Mouse (Mus musculus) thymus, postnatal 36 days (tissue): ENCODE measurements around the gene Xab2.

Experiments
- DNase-seq, 2 experiments: peaks; one replicate each; pipeline ENCODE4 v3.0.0; 2022; ENCODE audit warnings: mixed read lengths in 2 of 2

Xab2 gene

DNA sequence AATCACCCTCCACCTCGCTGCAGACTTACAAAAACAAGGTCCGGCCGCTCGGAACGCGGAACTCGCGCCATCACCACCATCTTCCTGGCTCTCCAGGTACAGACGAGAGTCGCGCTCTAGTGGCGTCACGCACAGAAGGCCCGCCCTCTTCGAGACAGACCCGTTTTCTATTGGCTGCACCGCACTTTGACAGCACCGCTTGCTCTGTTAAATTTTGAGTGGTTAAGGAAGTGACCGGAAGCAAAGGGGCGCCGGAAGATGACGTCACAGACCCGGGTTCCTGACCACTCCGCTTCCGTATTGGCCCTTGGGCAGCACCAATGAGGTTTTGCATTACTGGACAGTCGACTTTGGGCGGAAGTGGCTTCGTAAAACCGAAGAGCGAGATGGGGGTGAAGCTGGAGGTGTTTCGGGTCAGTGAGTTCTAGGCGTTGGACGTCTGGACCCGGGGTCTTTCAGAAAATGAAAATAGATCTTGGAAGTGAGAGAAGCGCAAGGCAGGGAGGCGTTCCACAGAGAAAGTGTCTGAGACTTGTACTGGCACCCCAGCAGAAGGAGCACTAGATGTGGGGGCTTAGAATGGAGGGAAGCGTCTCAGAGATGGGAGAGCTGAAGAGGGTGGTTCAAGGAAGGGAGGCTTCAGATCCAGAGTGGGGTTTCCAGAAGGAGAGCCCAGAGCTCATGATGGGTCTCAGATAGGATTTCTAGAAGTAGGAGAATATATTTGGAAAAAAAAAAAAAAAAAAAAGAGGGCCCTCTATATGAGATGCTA, at the start of gene Xab2, which contains the start of gene Pet100:
Gene Xab2 (minus strand): TSS at position 118 of the 772 bp plus-strand sequence.
Gene Pet100 (plus strand): TSS at position 350 of the 772 bp plus-strand sequence.
- peak; percentile 96 to 97 for DNase-seq

GRCm38 (mm10) chr8:3670388-3670787, 49.3 kb upstream of the Xab2 start:
- DNase-seq, result peak in 1 of 2 experiments; percentile 15

GRCm38 (mm10) chr8:3665507-3665906, 44.4 kb upstream of the Xab2 start, which contains the start of gene Mcemp1:
Gene Mcemp1 (plus strand): TSS chr8:3665754.
- DNase-seq, result no peak

DNA sequence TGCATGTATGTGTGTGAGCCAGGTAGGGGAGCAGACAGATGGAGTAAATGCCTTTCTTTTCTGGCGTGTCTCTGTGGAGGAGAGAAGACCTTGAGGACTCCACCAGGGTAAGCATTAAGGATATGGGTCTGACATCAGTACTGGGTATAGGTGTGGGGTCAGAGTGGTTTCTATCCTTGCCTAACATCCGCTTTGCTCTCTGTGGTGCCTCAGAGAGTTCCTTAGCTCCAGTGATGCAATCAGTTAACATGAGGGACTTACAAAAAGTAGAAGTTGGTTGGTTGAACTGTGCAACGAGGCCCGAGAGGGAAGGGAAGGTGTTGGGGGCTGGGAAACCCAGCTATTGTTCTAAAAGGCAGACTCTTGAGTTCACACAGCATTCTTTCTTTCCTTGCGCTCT, 43.3 kb upstream of the Xab2 start:
- no peak for DNase-seq

- no peak for DNase-seq
These were observed 39.8 kb upstream of the Xab2 start for GRCm38 (mm10) chr8:3660889-3661288.

- no peak for DNase-seq
These were observed 35.7 kb upstream of the Xab2 start for GRCm38 (mm10) chr8:3656725-3657381.

DNA sequence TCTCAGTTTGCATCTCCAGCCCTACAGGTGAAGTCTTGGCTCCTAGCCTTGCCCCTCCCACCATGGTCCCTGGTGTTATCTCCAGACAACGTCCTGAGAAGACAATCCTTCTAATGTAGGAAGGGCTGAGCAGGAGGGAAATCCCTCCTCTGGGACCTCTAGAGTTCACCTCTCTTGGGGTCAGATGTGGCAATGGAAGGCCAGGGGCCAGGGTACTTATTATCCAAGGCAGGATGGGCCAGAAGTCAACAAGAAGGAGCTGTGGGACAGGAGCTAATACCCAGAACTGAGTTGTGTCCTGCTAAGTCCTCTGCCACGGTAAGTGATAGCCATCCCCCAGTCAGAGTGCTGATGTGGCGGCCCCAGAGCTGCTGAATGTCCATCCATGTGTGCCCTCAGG, 34.4 kb upstream of the Xab2 start, which contains the start of gene Retn:
Gene Retn (plus strand): TSS at position 245 of the 400 bp plus-strand sequence.
- DNase-seq, result no peak

DNA sequence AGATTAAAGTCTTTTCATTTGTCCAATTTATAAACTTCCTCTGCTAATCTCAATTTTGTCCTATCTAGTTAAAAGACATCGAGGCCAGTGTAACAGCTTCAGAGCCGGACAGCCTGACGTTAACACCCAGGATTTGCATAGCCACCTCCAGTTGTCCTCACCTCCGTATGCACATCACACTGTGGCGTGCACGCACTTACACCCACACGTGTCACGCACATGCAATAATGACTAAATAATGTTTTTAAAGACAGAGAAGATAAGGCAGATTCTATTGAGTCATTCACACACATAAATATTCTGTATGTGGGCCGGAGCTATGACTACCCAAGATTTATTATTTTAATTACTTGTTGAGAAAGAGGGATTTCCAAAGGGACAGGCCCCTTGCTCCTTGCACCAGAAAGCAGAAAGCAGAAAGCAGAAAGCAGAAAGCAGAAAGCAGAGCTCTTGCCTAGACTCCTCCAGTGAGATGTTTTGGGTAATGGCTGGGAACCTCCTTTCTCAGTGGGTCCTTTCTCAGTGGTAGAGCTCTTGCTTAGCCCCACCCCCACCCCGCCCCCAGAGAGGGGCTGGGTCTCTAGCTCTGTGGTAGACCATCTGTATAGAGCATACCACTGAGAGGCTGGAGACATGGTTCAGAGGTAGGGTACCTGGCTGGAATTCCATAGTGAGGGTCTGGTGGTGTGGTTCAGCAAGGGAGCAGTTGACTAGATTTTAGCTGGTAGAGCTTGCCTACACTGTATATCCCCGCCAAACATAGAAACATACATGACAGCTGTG, 33.8 kb upstream of the Xab2 start:
- no peak for DNase-seq

DNA sequence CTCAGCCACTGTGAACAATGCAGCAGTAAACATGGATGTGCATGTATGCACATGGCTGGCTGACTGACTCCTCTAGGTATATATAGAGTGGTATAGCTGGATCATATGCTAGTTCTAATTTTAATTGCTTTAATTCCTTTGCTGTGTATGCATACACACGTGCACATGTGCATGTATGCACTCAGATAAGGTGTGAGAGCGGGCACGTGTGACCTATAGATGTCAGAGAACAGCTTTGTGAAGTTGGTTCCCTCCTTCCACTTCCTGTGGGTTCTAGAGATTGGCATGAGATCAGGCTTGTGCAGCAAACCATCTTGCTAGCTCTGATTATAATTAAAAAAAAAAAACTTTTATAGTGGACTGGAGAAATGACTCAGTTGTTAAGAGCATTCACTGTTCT, 31.7 kb upstream of the Xab2 start:
- no peak for DNase-seq

DNA sequence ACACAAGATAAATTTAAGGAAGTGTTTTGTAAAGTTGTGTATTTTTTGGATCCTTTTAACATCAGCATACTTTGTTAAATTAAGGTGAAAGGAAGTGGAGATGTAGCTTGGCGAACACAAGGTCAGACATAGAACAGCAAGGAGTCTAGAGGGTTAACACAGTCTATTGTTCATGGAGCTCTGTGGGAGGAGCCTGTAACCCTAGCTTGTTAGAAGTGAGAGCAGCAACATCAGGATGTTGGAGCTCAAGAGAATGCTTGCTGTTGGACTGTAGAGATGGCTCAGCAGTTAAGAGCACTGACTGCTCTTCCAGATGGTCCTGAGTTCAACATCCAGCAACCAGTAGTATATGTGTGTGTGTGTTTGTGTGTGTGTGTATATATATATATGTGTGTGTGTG, 27.9 kb upstream of the Xab2 start:
- no peak for DNase-seq

GRCm38 (mm10) chr8:3648268-3648667, 27.2 kb upstream of the Xab2 start:
- DNase-seq, result no peak

DNA sequence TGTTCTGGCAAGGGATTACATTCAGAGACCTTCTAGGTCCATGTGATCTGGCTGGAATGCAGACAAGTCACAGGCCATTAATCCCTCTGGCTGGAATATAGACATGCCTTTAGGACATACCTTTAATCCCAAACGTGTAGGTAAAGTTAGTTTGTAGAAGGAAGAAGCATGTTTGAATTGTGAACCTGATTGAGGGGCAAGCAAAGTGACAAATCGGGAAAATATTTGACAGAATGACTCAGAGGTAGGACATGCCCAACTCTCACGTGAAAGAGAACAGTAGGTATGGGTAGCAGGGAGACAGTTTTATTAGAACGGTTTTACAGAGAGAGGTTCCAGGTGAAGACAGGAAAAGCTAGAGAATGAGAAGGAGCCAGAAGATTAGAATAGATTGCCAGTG, 26.4 kb upstream of the Xab2 start:
- DNase-seq, result no peak

GRCm38 (mm10) chr8:3646824-3647531, 25.9 kb upstream of the Xab2 start:
- DNase-seq, result no peak

DNA sequence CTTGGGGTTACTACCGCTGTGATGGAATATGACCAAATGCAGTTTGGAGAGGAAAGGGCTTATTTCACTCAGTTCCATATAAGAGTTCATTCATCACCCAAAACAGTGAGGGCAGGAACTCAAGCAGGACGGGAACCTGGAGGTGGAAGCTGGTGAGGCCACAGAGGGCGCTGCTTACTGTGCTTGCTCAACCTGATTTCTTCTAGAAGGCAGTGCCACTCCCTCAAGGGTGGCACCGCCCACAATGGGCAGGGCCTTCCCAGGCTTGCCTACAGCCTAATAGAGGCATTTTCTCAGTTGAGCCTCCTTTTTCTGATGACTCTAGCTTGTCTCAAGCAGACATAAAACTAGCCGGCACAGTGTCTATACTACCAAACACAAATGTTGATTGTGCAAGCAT, 24.7 kb upstream of the Xab2 start:
- peak; percentile 37 to 57 for DNase-seq

GRCm38 (mm10) chr8:3631478-3631875, 10.4 kb upstream of the Xab2 start:
- peak in 1 of 2 experiments; percentile 19 for DNase-seq

- peak; percentile 86 to 88 for DNase-seq
These were observed 9.7 kb upstream of the Xab2 start, which contains the start of gene Stxbp2 for GRCm38 (mm10) chr8:3630647-3631477. Gene Stxbp2 (plus strand): TSS chr8:3630955.

GRCm38 (mm10) chr8:3628014-3628413, 6.9 kb upstream of the Xab2 start:
- peak in 1 of 2 experiments; percentile 22 for DNase-seq

GRCm38 (mm10) chr8:3626971-3627370, 5.9 kb upstream of the Xab2 start:
- no peak for DNase-seq

GRCm38 (mm10) chr8:3625445-3625844, 4.3 kb upstream of the Xab2 start, which contains the start of gene Pcp2:
Gene Pcp2 (minus strand): TSS chr8:3625545.
- no peak for DNase-seq

GRCm38 (mm10) chr8:3622119-3622518, 1.0 kb upstream of the Xab2 start:
- DNase-seq, result no peak

- no peak for DNase-seq
These were observed 11.3 kb downstream of the Xab2 start for GRCm38 (mm10) chr8:3609816-3610150.
